Mouse (Mus musculus) testis, adult 2 months (tissue): Measurements from ENCODE around the gene Dnaja2.

Experiments
- CTCF ChIP-seq: fragments of 200-500 bp; IDR thresholded peaks from 2 replicates; pipeline ENCODE4 v1.5.1; 2012; ENCODE audit warnings: low read depth, mild to moderate bottlenecking, inconsistent platforms, low read length, moderate library complexity; ENCODE audit not compliant: control insufficient read depth, insufficient read depth, insufficient replicate concordance
- POLR2A ChIP-seq: fragments of 200-500 bp; IDR thresholded peaks from 2 replicates; pipeline ENCODE4 v1.6.1; 2012; ENCODE audit warnings: low read depth, mild to moderate bottlenecking, inconsistent platforms, low read length, moderate library complexity; ENCODE audit not compliant: control insufficient read depth

GRCm38 (mm10) chr8:85536332-85536731 is 18.8 kb downstream of the Dnaja2 start:
- TF ChIP-seq CTCF (no peak), POLR2A (no peak)
